Mouse (Mus musculus) lung, embryonic 14.5 days (tissue): ENCODE measurements around the gene Trp53. TPM values are rescaled to one million over a fixed set of nuclear protein-coding genes. Genes with fewer than 3 reads are reported as not detected.

ENCODE experiments used
- ATAC-seq: fragments of 200-750 bp; cut with Nextera tagmentation; 2 replicates; pipeline ENCODE4 v1.8.0; 2017; ENCODE audit warnings: mild to moderate bottlenecking, moderate TSS enrichment, moderate library complexity; ENCODE audit not compliant: insufficient read depth
- DNase-seq: peaks from one replicate; pipeline ENCODE4 v3.0.0-alpha.2; 2015
- H3K27ac ChIP-seq: fragments of 300-500 bp; sonication (generic); 2 replicates; pipeline ENCODE4 v1.5.1; 2014; ENCODE audit warnings: low read depth, mild to moderate bottlenecking, moderate library complexity
- H3K27me3 ChIP-seq: fragments of 300-500 bp; sonication (generic); 2 replicates; pipeline ENCODE4 v1.6.1; 2014; ENCODE audit warnings: low read length, control low read depth; ENCODE audit not compliant: insufficient read depth
- H3K36me3 ChIP-seq: fragments of 300-500 bp; sonication (generic); 2 replicates; pipeline ENCODE4 v1.6.1; 2014; ENCODE audit warnings: control low read depth; ENCODE audit not compliant: insufficient read depth
- H3K4me1 ChIP-seq: fragments of 300-500 bp; sonication (generic); 2 replicates; pipeline ENCODE4 v1.6.1; 2014; ENCODE audit warnings: antibody characterized with exemption, control low read depth; ENCODE audit not compliant: insufficient read depth
- H3K4me2 ChIP-seq: fragments of 300-500 bp; sonication (generic); 2 replicates; pipeline ENCODE4 v1.6.1; 2014; ENCODE audit warnings: mild to moderate bottlenecking
- H3K4me3 ChIP-seq: fragments of 300-500 bp; sonication (generic); 2 replicates; pipeline ENCODE4 v1.5.1; 2014; ENCODE audit warnings: low read depth, low read length
- H3K9ac ChIP-seq: fragments of 300-500 bp; sonication (generic); 2 replicates; pipeline ENCODE4 v1.6.1; 2014
- H3K9me3 ChIP-seq: fragments of 300-500 bp; sonication (generic); 2 replicates; pipeline ENCODE4 v1.6.1; 2016; ENCODE audit warnings: low read depth, low read length, control low read depth
- CTCF ChIP-seq: IDR thresholded peaks from 2 replicates; pipeline ENCODE4 v1.5.1; 2016; ENCODE audit warnings: antibody characterized with exemption, low read depth
- WGBS: fragments of 180-500 bp; shearing (Covaris S2); extraction: QIAGEN DNeasy Blood & Tissue Kit; methylation state at CpG from one replicate; pipeline ENCODE4 v1.1.7; 2014; 5-methylcytosine and 5-hydroxymethylcytosine counted together
- polyA plus RNA-seq: library from polyadenylated mRNA; unstranded; fragments of >200 nt; fragmentation: Nextera tagmentation; extraction: Ambion mirVana; gene quantifications from 2 replicates; pipeline ENCODE4 v1.2.1, GENCODE M21; 2014

The Trp53 gene
- polyA plus RNA-seq, 1 experiment from 2014 or later, result 202 TPM

GRCm38 (mm10) chr11:69589207-69589834, 9.2 kb downstream of the Trp53 start:
- WGBS, result 87% methylated on average over 22 of the region's 22 CpGs
- H3K9ac ChIP-seq, result no peak overlapping the region
- no peak for TF ChIP-seq CTCF
- no peak overlapping the region for H3K4me2 ChIP-seq
- no peak overlapping the region for H3K4me3 ChIP-seq
- ATAC-seq (no peak), DNase-seq (no peak)
- H3K4me1 ChIP-seq, result no peaks in the 10 kb centered on the region
- H3K27me3 ChIP-seq, result no peaks in the 10 kb centered on the region
- no peak overlapping the region for H3K27ac ChIP-seq
- peaks cover 79% of the 10 kb centered on the region for H3K36me3 ChIP-seq
- no peaks in the 10 kb centered on the region for H3K9me3 ChIP-seq

- no peak overlapping the region for H3K9ac ChIP-seq
- no peaks in the 10 kb centered on the region for H3K4me1 ChIP-seq
- no peak overlapping the region for H3K27ac ChIP-seq
- DNase-seq (no peak), ATAC-seq (no peak)
- no peak for TF ChIP-seq CTCF
- 89% methylated on average over 8 of the region's 8 CpGs for WGBS
- no peaks in the 10 kb centered on the region for H3K9me3 ChIP-seq
- H3K36me3 ChIP-seq, result peaks cover 75% of the 10 kb centered on the region
- H3K4me2 ChIP-seq, result no peak overlapping the region
- no peak overlapping the region for H3K4me3 ChIP-seq
- H3K27me3 ChIP-seq, result no peaks in the 10 kb centered on the region
These were observed 10.5 kb downstream of the Trp53 start for GRCm38 (mm10) chr11:69590622-69591021.

GRCm38 (mm10) chr11:69591424-69591823, 11.3 kb downstream of the Trp53 start:
- no peak overlapping the region for H3K4me3 ChIP-seq
- no peak overlapping the region for H3K4me2 ChIP-seq
- H3K9me3 ChIP-seq, result no peaks in the 10 kb centered on the region
- TF ChIP-seq CTCF, result no peak
- peaks cover 75% of the 10 kb centered on the region for H3K36me3 ChIP-seq
- H3K27me3 ChIP-seq, result no peaks in the 10 kb centered on the region
- WGBS, result 75% methylated on average over 3 of the region's 3 CpGs
- no peak for DNase-seq
- H3K4me1 ChIP-seq, result no peaks in the 10 kb centered on the region
- no peak overlapping the region for H3K9ac ChIP-seq
- H3K27ac ChIP-seq, result no peak overlapping the region
- no peak for ATAC-seq

DNA sequence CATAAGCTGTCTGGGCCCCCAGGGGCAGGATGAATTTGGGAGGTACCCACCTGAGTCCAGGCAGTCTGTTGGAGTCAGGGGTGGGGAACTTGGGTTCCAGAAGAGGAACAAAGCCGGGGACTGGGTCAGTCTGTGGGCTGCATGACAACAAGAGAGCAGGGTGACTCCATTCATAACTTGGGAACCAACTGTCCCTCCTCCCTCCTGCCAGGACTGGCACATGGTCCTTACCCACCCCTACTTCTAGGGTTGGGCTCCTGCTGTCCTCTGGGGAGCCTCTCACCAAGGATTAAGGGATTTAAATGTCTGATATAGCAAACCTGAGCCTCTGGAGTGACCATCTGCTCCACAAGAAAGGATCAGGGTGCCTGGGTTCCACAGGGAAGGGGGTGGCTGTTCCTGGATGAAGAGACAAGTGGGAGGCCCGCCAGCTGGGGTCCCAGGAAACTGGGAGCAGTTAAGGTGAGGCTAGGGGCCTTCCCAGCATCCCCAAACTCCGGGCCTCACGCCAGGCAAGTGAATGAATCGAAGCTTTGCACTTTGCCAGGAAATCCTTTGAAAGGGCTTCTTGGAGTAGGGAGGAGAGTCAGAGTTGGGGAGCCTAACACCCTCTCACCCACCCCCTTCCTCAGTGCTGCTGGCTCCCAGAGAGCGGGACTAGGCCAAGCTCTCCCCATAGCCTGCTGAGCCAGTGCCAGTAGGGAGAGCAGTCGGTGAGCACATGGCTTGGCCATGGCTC, 11.9 kb downstream of the Trp53 start:
- Histone ChIP-seq H3K27me3 (no peaks in the 10 kb centered on the region), H3K4me3 (no peak overlapping the region), H3K9ac (no peak overlapping the region), H3K4me1 (no peaks in the 10 kb centered on the region), H3K4me2 (no peak overlapping the region), H3K9me3 (no peaks in the 10 kb centered on the region), H3K27ac (no peak overlapping the region), H3K36me3 (peaks cover 71% of the 10 kb centered on the region)
- no peak for DNase-seq
- TF ChIP-seq CTCF, result no peak
- ATAC-seq, result no peak
- WGBS, result 77% methylated on average over 7 of the region's 7 CpGs

GRCm38 (mm10) chr11:69592799-69593198, 12.6 kb downstream of the Trp53 start:
- WGBS, result 80% methylated on average over 4 of the region's 4 CpGs
- TF ChIP-seq CTCF, result no peak

DNA sequence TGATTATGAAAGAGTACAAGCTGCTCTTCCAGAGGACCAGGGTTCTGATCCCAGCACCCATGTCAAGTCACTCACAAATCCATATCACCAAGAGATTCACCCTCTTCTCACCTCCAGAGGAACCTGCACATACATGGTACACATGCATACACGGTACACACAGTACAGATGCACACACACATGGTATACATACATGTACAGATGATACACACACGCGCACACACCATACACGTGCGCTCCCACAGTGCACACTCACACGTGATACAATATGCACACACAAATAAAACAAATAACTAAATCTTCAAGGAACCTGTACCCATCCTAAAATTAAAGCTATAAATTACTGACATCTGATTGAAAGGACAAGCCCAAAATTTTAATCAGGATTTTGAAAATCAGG, 14.7 kb downstream of the Trp53 start:
- Histone ChIP-seq H3K9ac (no peak overlapping the region), H3K9me3 (no peaks in the 10 kb centered on the region), H3K27ac (no peak overlapping the region), H3K36me3 (peaks cover 43% of the 10 kb centered on the region), H3K27me3 (no peaks in the 10 kb centered on the region), H3K4me3 (no peak overlapping the region), H3K4me1 (peaks cover 6% of the 10 kb centered on the region), H3K4me2 (no peak overlapping the region)
- WGBS, result 95% methylated on average over 6 of the region's 6 CpGs
- ATAC-seq (no peak), DNase-seq (no peak)
- no peak for TF ChIP-seq CTCF

More at GRCm38 (mm10) chr11:69592799-69593198, 12.6 kb downstream of the Trp53 start:
- no peak overlapping the region for H3K4me3 ChIP-seq
- no peaks in the 10 kb centered on the region for H3K9me3 ChIP-seq
- peaks cover 64% of the 10 kb centered on the region for H3K36me3 ChIP-seq
- no peak overlapping the region for H3K4me2 ChIP-seq
- no peaks in the 10 kb centered on the region for H3K27me3 ChIP-seq
- no peaks in the 10 kb centered on the region for H3K4me1 ChIP-seq
- H3K9ac ChIP-seq, result no peak overlapping the region
- H3K27ac ChIP-seq, result no peak overlapping the region
- no peak for ATAC-seq
- no peak for DNase-seq

DNA sequence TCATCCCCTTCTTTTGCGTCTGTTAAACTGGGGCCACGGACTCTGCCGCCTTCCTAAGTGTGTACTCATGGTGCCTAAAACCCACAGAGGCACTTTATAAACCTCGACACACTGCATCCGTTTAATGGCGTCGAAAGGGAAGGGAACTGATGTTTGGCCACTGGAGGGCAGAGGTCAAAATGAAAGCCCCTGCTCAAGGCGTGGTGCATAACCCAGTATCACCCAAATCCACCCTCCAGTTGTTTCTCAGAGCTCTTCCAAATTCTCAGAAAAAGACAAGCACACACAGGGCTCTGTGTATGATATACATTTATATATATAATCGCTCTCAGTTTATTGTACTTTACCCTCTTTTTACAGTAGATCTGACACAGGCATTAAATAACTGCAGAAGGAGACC, 19.3 kb downstream of the Trp53 start:
- peaks cover 27% of the 10 kb centered on the region for H3K4me1 ChIP-seq
- ATAC-seq (no peak), DNase-seq (no peak)
- 15% methylated on average over 9 of the region's 9 CpGs for WGBS
- H3K9ac ChIP-seq, result 0 out of 2 replicates have a peak overlapping the region, but pooled peaks have one; percentile 3
- H3K9me3 ChIP-seq, result no peaks in the 10 kb centered on the region
- H3K4me3 ChIP-seq, result no peak overlapping the region
- peaks cover 3% of the 10 kb centered on the region; the same call in 1 of the 2 replicates for H3K36me3 ChIP-seq
- peak overlapping the region; percentile 86; the same call in 1 of the 2 replicates for H3K27ac ChIP-seq
- H3K27me3 ChIP-seq, result peaks cover 5% of the 10 kb centered on the region; the same call in 1 of the 2 replicates
- peak; percentile 23; the same call in 1 of the 2 replicates for TF ChIP-seq CTCF
- peak overlapping the region; percentile 45 for H3K4me2 ChIP-seq
